Mouse (Mus musculus) liver, embryonic 14.5 days (tissue): ENCODE results near the gene Ndufaf2. TPM values are rescaled to one million over a fixed set of nuclear protein-coding genes. Genes with fewer than 3 reads are reported as not detected.

ENCODE experiments used
- ATAC-seq: fragments of 200-750 bp; cut with Nextera tagmentation; 2 replicates; pipeline ENCODE4 v1.8.0; 2017; ENCODE audit warnings: moderate number of reproducible peaks, mild to moderate bottlenecking, moderate library complexity; ENCODE audit not compliant: insufficient read depth
- DNase-seq, 3 experiments: peaks; one replicate each; pipeline ENCODE4 v3.0.0-alpha.2; 2012 to 2013; ENCODE audit warnings: low read depth in 3 of 3, low spot score in 3 of 3
- H3K27ac ChIP-seq: fragments of 300-500 bp; sonication (generic); 2 replicates; pipeline ENCODE4 v1.5.1; 2014; ENCODE audit warnings: moderate library complexity, mild to moderate bottlenecking, control low read depth, inconsistent platforms
- H3K27me3 ChIP-seq: fragments of 300-500 bp; sonication (generic); 2 replicates; pipeline ENCODE4 v1.6.1; 2014; ENCODE audit warnings: mild to moderate bottlenecking, low read length, moderate library complexity; ENCODE audit not compliant: control insufficient read depth, insufficient read depth
- H3K36me3 ChIP-seq: fragments of 300-500 bp; sonication (generic); replicated peaks from 2 replicates; pipeline ENCODE4 v1.6.1; 2014; ENCODE audit warnings: low read depth; ENCODE audit not compliant: control insufficient read depth, insufficient read depth
- H3K4me1 ChIP-seq, 2 experiments: fragments of 200-500 bp in 1 of 2; fragments of 300-500 bp in 1 of 2; sonication (generic) in 1 of 2; replicated peaks; 2 replicates each; pipeline ENCODE4 v1.6.1; 2012 to 2014; ENCODE audit warnings: antibody characterized with exemption in 1 of 2, inconsistent platforms in 1 of 2, low read length in 1 of 2; ENCODE audit not compliant: control insufficient read depth in 2 of 2, insufficient read depth in 2 of 2
- H3K4me2 ChIP-seq: fragments of 300-500 bp; sonication (generic); 2 replicates; pipeline ENCODE4 v1.6.1; 2014; ENCODE audit warnings: low read depth, mild to moderate bottlenecking, control low read depth, moderate library complexity
- H3K4me3 ChIP-seq, 2 experiments: fragments of 200-500 bp in 1 of 2; fragments of 300-500 bp in 1 of 2; sonication (generic) in 1 of 2; 2 replicates each; pipeline ENCODE4 v1.5.1; 2012 to 2014; ENCODE audit warnings: low read depth in 2 of 2, low read length in 2 of 2, mild to moderate bottlenecking in 2 of 2, control low read depth in 1 of 2, inconsistent platforms in 1 of 2, moderate library complexity in 1 of 2; ENCODE audit not compliant: insufficient read depth in 1 of 2
- H3K9ac ChIP-seq: fragments of 300-500 bp; sonication (generic); replicated peaks from 2 replicates; pipeline ENCODE4 v1.6.1; 2014; ENCODE audit warnings: mild to moderate bottlenecking, control low read depth, moderate library complexity
- H3K9me3 ChIP-seq: fragments of 300-500 bp; sonication (generic); 2 replicates; pipeline ENCODE4 v1.6.1; 2016; ENCODE audit warnings: low read length, mixed read lengths; ENCODE audit not compliant: control insufficient read depth
- CTCF ChIP-seq: IDR thresholded peaks from 2 replicates; pipeline ENCODE4 v1.5.1; 2016; ENCODE audit warnings: antibody characterized with exemption, low read depth, control low read depth
- EP300 ChIP-seq: IDR thresholded peaks from 2 replicates; pipeline ENCODE4 v1.6.1; 2016; ENCODE audit warnings: antibody characterized with exemption, low read depth
- WGBS: fragments of 180-500 bp; shearing (Covaris S2); extraction: QIAGEN DNeasy Blood & Tissue Kit; methylation state at CpG from one replicate; pipeline ENCODE4 v1.1.7; 2014; ENCODE audit not compliant: insufficient replicate concordance; 5-methylcytosine and 5-hydroxymethylcytosine counted together
- polyA plus RNA-seq, 2 experiments: library from polyadenylated mRNA; depleted of rRNA in 1 of 2; stranded (reverse) in 1 of 2; unstranded in 1 of 2; fragments of >200 nt; fragmentation: Nextera tagmentation in 1 of 2; extraction: Ambion mirVana in 1 of 2; gene quantifications; 2 replicates each; pipeline versions ENCODE4 v1.2.1 to v1.2.3; 2012 to 2014

Gene Ndufaf2
- polyA plus RNA-seq, 2 experiments, result 21.6 to 33.8 TPM

DNA sequence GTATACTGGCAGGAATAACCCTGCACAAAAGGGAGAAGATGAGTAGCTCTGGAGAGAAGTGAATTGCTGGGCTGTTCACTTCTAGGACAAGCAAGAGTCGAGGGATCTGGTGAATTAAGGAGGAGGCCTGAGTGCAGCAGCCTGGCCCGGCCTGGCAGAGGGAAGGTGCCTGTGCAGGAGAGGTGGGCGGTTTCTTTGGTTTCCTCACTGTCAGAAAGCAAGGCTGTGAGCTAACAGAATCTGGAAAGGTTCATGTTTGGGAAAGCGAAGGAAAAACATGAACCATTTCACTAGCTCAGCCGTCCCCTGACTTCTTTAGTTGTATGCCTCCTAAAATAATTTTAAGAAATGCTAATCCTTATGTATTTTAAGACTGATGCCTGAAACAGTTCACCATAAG, 173.8 kb downstream of the Ndufaf2 start:
- 62% methylated on average over 5 of the region's 5 CpGs for WGBS
- no peak for ATAC-seq

DNA sequence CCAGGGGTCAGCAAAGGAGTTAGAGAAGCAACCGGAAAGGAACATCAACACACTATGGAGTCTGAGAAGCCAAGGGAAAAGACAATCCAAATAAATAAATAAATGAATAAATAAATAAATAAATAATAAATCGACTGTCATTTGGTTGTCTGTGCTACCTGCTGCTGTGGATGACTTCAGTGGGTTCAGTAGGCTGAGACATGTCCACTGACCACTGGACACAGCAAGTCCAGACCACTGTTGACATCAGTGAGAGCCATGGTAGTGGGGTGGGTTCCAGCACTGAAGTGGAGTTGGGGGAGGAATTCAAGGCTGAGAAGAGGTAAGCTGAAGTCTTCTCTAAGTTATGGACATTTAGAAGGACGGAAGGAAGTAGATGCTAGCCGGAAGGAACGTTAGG, 174.2 kb downstream of the Ndufaf2 start:
- DNase-seq, result no peak
- WGBS, result 62% methylated on average over 5 of the region's 5 CpGs

More for the DNA sequence above, 173.8 kb downstream of the Ndufaf2 start:
- Histone ChIP-seq H3K27me3 (no peaks in the 10 kb centered on the region), H3K4me2 (no peak overlapping the region), H3K9me3 (no peaks in the 10 kb centered on the region), H3K36me3 (no peaks in the 10 kb centered on the region), H3K4me1 (no peaks in the 10 kb centered on the region), H3K9ac (no peak overlapping the region), H3K4me3 (no peak overlapping the region), H3K27ac (no peak overlapping the region)
- TF ChIP-seq EP300 (no peak), CTCF (no peak)
- no peak for DNase-seq

DNA sequence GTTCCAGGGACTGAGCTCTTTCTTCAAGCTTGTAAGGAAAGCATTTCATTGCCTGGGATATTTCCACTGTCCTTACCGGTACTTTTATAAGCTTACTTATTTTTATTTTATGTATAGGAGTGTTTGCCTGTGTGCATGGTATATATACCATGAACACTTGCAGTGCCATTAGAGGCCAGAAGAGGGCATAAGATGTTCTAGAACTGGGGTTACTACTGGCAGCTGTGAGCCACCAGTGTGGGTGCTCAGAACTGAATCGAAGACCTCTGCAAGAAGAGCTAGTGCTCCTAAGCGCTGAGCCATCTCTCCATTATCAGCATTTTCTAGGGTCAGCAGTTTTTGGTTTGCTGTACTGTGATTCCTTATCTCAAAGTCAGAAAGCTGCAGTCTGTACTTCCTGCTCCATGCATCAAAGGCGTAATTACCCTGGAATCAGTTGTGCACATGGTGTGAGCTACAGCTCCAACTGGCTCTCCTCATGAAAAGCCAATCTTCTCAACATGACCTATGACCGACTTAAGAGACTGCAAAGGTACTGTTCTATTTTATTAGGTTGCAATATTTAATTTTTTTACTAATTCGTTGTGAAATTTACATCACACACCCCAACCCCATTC, 175.1 kb downstream of the Ndufaf2 start:
- 67% methylated on average over 6 of the region's 6 CpGs for WGBS
- Histone ChIP-seq H3K9me3 (no peaks in the 10 kb centered on the region), H3K27me3 (no peaks in the 10 kb centered on the region), H3K27ac (no peak overlapping the region), H3K4me2 (no peak overlapping the region), H3K4me1 (no peaks in the 10 kb centered on the region), H3K36me3 (no peaks in the 10 kb centered on the region), H3K4me3 (no peak overlapping the region), H3K9ac (no peak overlapping the region)
- DNase-seq, result no peak
- no peak for TF ChIP-seq CTCF
- no peak for TF ChIP-seq EP300
- no peak for ATAC-seq

More for the DNA sequence above, 174.2 kb downstream of the Ndufaf2 start:
- H3K4me1 ChIP-seq, result no peaks in the 10 kb centered on the region
- no peaks in the 10 kb centered on the region for H3K27me3 ChIP-seq
- TF ChIP-seq EP300 (no peak), CTCF (no peak)
- H3K4me3 ChIP-seq, result no peak overlapping the region
- H3K9me3 ChIP-seq, result no peaks in the 10 kb centered on the region
- H3K4me2 ChIP-seq, result no peak overlapping the region
- H3K27ac ChIP-seq, result no peak overlapping the region
- no peak overlapping the region for H3K9ac ChIP-seq
- H3K36me3 ChIP-seq, result no peaks in the 10 kb centered on the region
- no peak for ATAC-seq

DNA sequence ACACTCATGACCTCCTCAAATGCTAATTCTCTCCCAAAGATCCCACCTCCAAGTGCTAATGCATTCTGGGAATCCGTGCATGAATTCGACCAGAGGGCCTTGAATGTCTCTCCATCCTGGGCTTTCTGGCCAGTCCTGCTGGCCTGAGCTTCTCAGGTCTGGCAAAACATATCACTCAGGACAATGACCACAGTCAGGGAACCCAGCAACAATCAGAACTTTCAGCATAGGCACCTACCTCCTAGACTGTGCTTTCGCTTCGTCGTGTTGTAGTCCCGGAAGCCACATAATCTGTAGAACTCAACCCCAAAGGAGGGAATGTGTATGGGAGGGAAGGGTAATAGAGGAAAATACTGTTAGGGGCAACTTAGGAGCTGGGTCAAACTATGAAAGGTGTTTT, 179.0 kb downstream of the Ndufaf2 start:
- H3K4me3 ChIP-seq, result no peak overlapping the region
- H3K9ac ChIP-seq, result no peak overlapping the region
- WGBS, result 81% methylated on average over 6 of the region's 6 CpGs
- no peaks in the 10 kb centered on the region for H3K4me1 ChIP-seq
- no peak for TF ChIP-seq EP300
- no peak for TF ChIP-seq CTCF
- ATAC-seq (no peak), DNase-seq (no peak)
- H3K9me3 ChIP-seq, result no peaks in the 10 kb centered on the region
- no peak overlapping the region for H3K27ac ChIP-seq
- H3K4me2 ChIP-seq, result no peak overlapping the region
- no peaks in the 10 kb centered on the region for H3K27me3 ChIP-seq
- no peaks in the 10 kb centered on the region for H3K36me3 ChIP-seq

DNA sequence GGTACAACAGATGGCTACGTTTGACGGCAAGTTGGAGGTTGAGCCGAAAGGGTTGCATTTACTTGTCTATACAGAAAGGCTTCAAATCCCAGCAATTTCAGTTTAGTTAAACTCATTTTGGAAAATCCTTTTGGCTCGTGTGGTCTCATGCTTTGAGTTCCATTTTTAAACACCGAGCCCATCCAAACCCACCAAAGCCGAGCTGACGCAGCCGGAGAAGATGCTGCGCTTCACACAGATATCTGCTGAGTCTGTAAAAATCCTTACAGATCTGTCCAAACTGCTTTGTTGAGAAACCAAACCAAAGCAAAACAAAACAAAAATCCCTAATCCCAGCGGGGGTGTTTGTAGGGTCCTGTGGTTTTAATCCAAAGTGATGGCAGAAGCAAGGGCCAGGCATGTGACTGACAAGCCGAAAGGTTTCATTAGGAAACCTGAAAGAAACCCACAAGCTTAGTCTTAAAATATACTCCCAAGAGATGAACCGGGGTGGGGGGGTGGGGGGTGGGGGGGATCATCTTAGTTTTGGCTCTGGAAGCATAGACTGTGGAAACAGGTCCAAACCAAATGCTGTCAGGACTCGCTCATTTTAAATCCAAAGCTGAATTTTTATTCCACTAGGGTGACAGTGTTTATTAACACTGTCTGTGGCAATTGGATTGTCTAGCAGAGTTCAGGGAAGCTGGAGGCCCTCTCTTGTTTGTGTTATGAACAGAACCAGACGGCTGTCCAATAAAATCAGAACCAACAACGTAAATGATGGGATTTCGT, 181.4 kb downstream of the Ndufaf2 start:
- 76% methylated on average over 16 of the region's 16 CpGs for WGBS
- Histone ChIP-seq H3K27ac (no peak overlapping the region), H3K4me3 (no peak overlapping the region), H3K9me3 (no peaks in the 10 kb centered on the region), H3K4me1 (no peaks in the 10 kb centered on the region), H3K27me3 (no peaks in the 10 kb centered on the region), H3K36me3 (no peaks in the 10 kb centered on the region), H3K9ac (no peak overlapping the region), H3K4me2 (no peak overlapping the region)
- ATAC-seq (no peak), DNase-seq (no peak)
- TF ChIP-seq CTCF, result no peak
- TF ChIP-seq EP300, result no peak
